Mouse (Mus musculus): Measurements from ENCODE around the gene Actr8. TPM values are rescaled to one million over a fixed set of nuclear protein-coding genes. Genes with fewer than 3 reads are reported as not detected.

Gene Actr8
- 51.0 and 57.4 TPM in 2 replicates for polyA plus RNA-seq (2014; fragmentation: Nextera tagmentation; extraction: Ambion mirVana)

DNA sequence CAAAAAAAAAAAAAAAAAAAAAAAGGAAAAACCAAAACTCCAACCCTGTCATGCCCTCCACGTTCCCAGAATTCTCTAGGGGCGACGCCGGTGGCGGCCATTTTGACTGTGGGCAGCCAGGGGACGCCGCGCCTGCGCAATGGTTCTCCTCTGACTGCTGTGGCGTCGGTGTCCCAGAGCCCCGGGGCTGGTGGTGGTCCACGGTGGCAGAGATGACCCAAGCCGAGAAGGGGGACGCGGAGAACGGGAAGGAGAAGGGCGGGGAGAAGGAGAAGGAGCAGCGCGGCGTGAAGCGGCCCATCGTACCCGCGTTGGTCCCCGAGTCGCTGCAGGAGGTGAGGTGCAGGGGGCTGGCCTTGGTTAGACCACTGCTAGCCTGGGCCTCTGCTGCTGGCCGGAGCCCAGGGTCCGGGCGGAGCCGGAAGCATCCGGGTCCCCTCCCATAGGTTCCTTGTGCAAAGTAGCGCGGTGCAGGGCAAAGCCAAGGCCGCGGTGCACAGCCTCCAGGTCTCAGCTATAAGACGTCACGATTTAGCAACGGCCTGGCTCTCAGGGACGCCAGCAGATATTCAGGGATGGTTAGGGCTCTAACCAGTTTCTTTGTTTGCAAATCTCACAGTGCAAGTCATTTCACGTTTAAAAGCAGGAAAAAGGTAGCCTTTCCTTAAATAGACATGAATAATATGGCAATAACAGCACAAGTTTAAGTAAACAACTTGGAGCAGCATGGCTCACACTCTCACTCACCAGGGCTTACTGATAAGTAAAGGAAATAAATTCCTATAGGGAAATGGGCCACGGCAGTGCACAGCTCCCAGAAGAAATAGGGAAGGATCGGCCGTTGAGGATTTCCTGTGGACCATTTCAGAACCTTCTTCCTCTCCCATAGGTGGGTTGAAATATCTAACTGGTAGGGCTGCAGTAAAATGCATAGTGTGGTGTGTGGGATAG is at the start of gene Actr8:
Gene Actr8, plus strand, starts transcription at position 84 of the 951 bp plus-strand sequence.
- 0 out of 2 replicates have a peak, but pooled peaks cover 6% of the 10 kb centered on the region for H3K9me3 ChIP-seq (ENCODE audit: control insufficient read depth, low read length)
- H3K27me3 ChIP-seq (replicated peaks; ENCODE audit: control insufficient read depth, insufficient read depth, low read length): no peaks in the 10 kb centered on the region
- under 1% methylated on average over 44 of the region's 44 CpGs for WGBS
- H3K4me3 ChIP-seq (ENCODE audit: low read depth, low read length): peak within 1 kb of the TSS; percentile 67
- DNase-seq (ENCODE audit: low spot score) (peak; percentile 96), ATAC-seq (replicated peaks; ENCODE audit: low FRiP score, low TSS enrichment, low read depth) (peak; percentile 99)
- peaks cover 61% of the 10 kb centered on the region for H3K36me3 ChIP-seq (ENCODE audit: control insufficient read depth, insufficient read depth, low read length)
- peak within 1 kb of the TSS; percentile 93 for H3K4me2 ChIP-seq (ENCODE audit: low read length)
- H3K9ac ChIP-seq (ENCODE audit: low read length): peak within 1 kb of the TSS; percentile 89
- H3K27ac ChIP-seq (ENCODE audit: low read depth): peak within 1 kb of the TSS; percentile 91
- peaks cover 9% of the 10 kb centered on the region for H3K4me1 ChIP-seq (replicated peaks; ENCODE audit: control insufficient read depth, insufficient read depth, low read length)

- Histone ChIP-seq H3K4me2 (ENCODE audit: low read length) (no peak overlapping the region), H3K4me1 (replicated peaks; ENCODE audit: control insufficient read depth, insufficient read depth, low read length) (no peaks in the 10 kb centered on the region), H3K27me3 (replicated peaks; ENCODE audit: control insufficient read depth, insufficient read depth, low read length) (no peaks in the 10 kb centered on the region), H3K27ac (ENCODE audit: low read depth) (no peak overlapping the region), H3K4me3 (ENCODE audit: low read depth, low read length) (no peak overlapping the region), H3K36me3 (ENCODE audit: control insufficient read depth, insufficient read depth, low read length) (no peaks in the 10 kb centered on the region), H3K9me3 (ENCODE audit: control insufficient read depth, low read length) (no peaks in the 10 kb centered on the region), H3K9ac (ENCODE audit: low read length) (no peak overlapping the region)
- WGBS: 78% methylated on average over 4 of the region's 4 CpGs
- ATAC-seq (replicated peaks; ENCODE audit: low FRiP score, low TSS enrichment, low read depth) (no peak), DNase-seq (ENCODE audit: low spot score) (no peak)
Observed at GRCm38 (mm10) chr14:29928966-29929365, 49.2 kb upstream of the Actr8 start.

DNA sequence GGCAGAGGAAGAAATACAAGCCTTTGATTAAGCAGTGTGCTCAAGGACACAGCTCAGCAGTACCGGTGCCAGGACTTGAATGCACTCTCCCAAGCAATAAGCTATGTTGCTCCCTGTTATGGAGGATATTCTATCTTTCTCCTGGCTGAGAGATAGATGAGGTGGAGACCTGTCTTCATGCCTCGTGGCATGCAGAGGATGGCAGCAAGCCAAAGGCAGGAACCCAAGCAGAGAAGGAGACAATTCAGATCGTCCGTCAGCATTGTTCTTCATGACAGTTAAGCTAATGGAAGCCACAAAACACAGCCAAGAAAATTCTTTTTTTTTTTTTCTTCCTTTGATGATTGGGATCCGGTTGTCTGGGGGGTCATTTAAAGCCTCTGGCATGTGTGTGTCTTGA is 42.6 kb upstream of the Actr8 start:
- Histone ChIP-seq H3K9me3 (ENCODE audit: control insufficient read depth, low read length) (no peaks in the 10 kb centered on the region), H3K27me3 (replicated peaks; ENCODE audit: control insufficient read depth, insufficient read depth, low read length) (0 out of 2 replicates have a peak, but pooled peaks cover 6% of the 10 kb centered on the region), H3K27ac (ENCODE audit: low read depth) (no peak overlapping the region), H3K36me3 (ENCODE audit: control insufficient read depth, insufficient read depth, low read length) (no peaks in the 10 kb centered on the region), H3K4me3 (ENCODE audit: low read depth, low read length) (no peak overlapping the region), H3K4me1 (replicated peaks; ENCODE audit: control insufficient read depth, insufficient read depth, low read length) (no peaks in the 10 kb centered on the region), H3K9ac (ENCODE audit: low read length) (no peak overlapping the region), H3K4me2 (ENCODE audit: low read length) (no peak overlapping the region)
- DNase-seq (ENCODE audit: low spot score) (no peak), ATAC-seq (replicated peaks; ENCODE audit: low FRiP score, low TSS enrichment, low read depth) (no peak)
- WGBS: 73% methylated on average over 5 of the region's 5 CpGs

DNA sequence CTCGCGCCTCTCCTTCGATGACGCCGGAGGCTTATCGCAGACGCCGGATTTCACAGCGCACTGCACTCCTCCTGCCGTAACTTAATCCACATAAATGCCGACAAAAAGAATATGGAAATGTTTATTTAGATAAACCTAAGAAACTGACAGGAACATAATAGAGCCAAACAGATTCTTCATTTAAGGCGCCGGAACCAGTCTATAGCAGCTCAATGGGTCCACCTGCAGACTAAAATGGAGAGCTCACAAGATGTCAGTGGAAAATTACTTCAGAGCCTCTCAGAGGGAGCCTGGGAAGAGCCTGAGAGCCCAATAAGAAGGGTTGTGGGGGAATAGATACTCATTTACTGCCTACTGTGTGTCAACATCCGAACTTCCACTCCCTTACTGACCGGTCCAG is 40.7 kb upstream of the Actr8 start:
- ATAC-seq (replicated peaks; ENCODE audit: low FRiP score, low TSS enrichment, low read depth): no peak
- Histone ChIP-seq H3K27ac (ENCODE audit: low read depth) (no peak overlapping the region), H3K4me3 (ENCODE audit: low read depth, low read length) (no peak overlapping the region), H3K27me3 (replicated peaks; ENCODE audit: control insufficient read depth, insufficient read depth, low read length) (peaks cover 8% of the 10 kb centered on the region; the same call in 1 of the 2 replicates), H3K9ac (ENCODE audit: low read length) (no peak overlapping the region), H3K4me1 (replicated peaks; ENCODE audit: control insufficient read depth, insufficient read depth, low read length) (no peaks in the 10 kb centered on the region), H3K9me3 (ENCODE audit: control insufficient read depth, low read length) (no peaks in the 10 kb centered on the region), H3K4me2 (ENCODE audit: low read length) (no peak overlapping the region), H3K36me3 (ENCODE audit: control insufficient read depth, insufficient read depth, low read length) (no peaks in the 10 kb centered on the region)
- WGBS: 88% methylated on average over 15 of the region's 15 CpGs
- no peak for DNase-seq (ENCODE audit: low spot score)

- ATAC-seq (replicated peaks; ENCODE audit: low FRiP score, low TSS enrichment, low read depth): no peak
- Histone ChIP-seq H3K4me3 (ENCODE audit: low read depth, low read length) (no peak overlapping the region), H3K27ac (ENCODE audit: low read depth) (no peak overlapping the region), H3K36me3 (ENCODE audit: control insufficient read depth, insufficient read depth, low read length) (no peaks in the 10 kb centered on the region), H3K27me3 (replicated peaks; ENCODE audit: control insufficient read depth, insufficient read depth, low read length) (peaks cover 9% of the 10 kb centered on the region; the same call in 1 of the 2 replicates), H3K9ac (ENCODE audit: low read length) (no peak overlapping the region), H3K4me2 (ENCODE audit: low read length) (no peak overlapping the region), H3K4me1 (replicated peaks; ENCODE audit: control insufficient read depth, insufficient read depth, low read length) (no peaks in the 10 kb centered on the region), H3K9me3 (ENCODE audit: control insufficient read depth, low read length) (no peaks in the 10 kb centered on the region)
- WGBS: 40% methylated on average over 20 of the region's 20 CpGs
- no peak for DNase-seq (ENCODE audit: low spot score)
Observed at GRCm38 (mm10) chr14:29939600-29940312, 38.4 kb upstream of the Actr8 start.

DNA sequence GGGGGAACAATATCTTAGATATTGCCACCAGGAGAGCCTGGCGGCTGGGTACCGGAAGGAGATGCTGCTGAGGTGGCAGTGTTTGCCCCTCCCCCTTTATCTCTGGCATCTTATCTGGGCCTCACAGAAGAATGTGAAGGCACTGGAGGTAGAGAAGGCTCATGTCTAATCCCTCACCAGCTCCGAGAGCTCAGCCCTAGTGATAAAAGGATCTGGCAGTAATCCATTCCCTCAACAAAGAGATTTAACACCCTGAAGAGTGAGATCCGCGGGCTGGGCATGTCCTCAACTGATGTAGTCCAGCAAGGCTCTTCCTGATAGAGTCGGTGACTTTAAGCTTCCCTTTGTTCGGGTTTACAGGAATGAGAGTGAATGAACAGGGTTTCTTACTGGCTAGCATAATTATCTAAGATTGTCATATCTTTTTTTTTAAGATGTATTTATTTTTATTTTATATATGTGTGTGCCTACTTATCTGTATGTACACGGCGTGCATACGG is 37.8 kb upstream of the Actr8 start:
- H3K9me3 ChIP-seq (ENCODE audit: control insufficient read depth, low read length): no peaks in the 10 kb centered on the region
- WGBS: 15% methylated on average over 10 of the region's 10 CpGs
- DNase-seq (ENCODE audit: low spot score) (no peak), ATAC-seq (replicated peaks; ENCODE audit: low FRiP score, low TSS enrichment, low read depth) (no peak)
- no peak overlapping the region for H3K9ac ChIP-seq (ENCODE audit: low read length)
- no peak overlapping the region for H3K27ac ChIP-seq (ENCODE audit: low read depth)
- H3K4me3 ChIP-seq (ENCODE audit: low read depth, low read length): no peak overlapping the region
- H3K27me3 ChIP-seq (replicated peaks; ENCODE audit: control insufficient read depth, insufficient read depth, low read length): peaks cover 9% of the 10 kb centered on the region; the same call in 1 of the 2 replicates
- H3K4me1 ChIP-seq (replicated peaks; ENCODE audit: control insufficient read depth, insufficient read depth, low read length): no peaks in the 10 kb centered on the region
- no peaks in the 10 kb centered on the region for H3K36me3 ChIP-seq (ENCODE audit: control insufficient read depth, insufficient read depth, low read length)
- H3K4me2 ChIP-seq (ENCODE audit: low read length): no peak overlapping the region

DNA sequence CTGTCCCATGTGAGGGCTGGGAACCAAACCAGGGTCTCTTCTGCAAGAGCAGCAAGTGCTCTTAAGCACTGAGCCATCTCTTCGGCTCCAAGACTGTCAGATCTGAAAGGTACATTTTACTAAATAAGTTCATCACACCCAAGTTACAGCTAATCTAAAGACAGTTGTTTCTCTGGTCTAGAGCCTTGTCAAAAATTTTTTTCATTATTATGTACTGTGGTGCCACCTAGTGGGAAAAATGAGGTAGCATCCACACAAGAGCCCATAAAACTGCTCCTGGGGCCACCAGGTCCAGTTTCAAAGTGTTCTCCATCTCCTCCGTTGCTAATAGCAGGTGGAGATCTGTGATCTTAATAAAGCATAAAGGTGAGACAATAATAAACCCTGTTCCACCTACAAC is 37.3 kb upstream of the Actr8 start:
- WGBS: 21% methylated on average over 2 of the region's 2 CpGs
- ATAC-seq (replicated peaks; ENCODE audit: low FRiP score, low TSS enrichment, low read depth) (no peak), DNase-seq (ENCODE audit: low spot score) (peak; percentile 63)

DNA sequence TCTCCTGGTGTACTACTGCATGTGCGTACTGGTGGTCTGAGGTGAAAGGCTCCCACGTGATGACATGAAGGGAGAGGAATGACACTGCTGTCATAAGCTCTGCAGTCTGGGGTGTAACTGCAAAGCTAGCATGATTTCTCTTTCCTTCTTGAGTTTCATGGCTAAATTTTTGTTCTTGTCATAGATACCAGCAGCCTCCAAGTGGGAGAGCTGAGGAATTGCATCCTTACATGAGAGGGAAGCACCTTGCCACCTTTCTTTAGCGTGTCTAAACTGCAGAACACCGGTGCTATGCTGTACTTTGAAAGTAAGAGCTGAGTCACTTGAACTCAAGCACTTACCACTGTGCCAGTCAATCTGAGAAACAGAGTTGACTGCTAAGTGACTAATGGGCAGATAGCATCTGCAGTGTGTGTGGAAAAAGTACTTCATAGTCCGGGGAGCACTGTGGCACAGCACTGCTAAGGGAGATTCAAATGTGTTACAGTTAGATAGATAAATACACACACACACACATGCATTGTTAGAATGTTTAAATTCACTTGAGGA is 31.3 kb upstream of the Actr8 start:
- H3K9me3 ChIP-seq (ENCODE audit: control insufficient read depth, low read length): no peaks in the 10 kb centered on the region
- H3K4me1 ChIP-seq (replicated peaks; ENCODE audit: control insufficient read depth, insufficient read depth, low read length): no peaks in the 10 kb centered on the region
- H3K27me3 ChIP-seq (replicated peaks; ENCODE audit: control insufficient read depth, insufficient read depth, low read length): peaks cover 3% of the 10 kb centered on the region; the same call in 1 of the 2 replicates
- no peak overlapping the region for H3K4me3 ChIP-seq (ENCODE audit: low read depth, low read length)
- H3K36me3 ChIP-seq (ENCODE audit: control insufficient read depth, insufficient read depth, low read length): no peaks in the 10 kb centered on the region
- DNase-seq (ENCODE audit: low spot score) (no peak), ATAC-seq (replicated peaks; ENCODE audit: low FRiP score, low TSS enrichment, low read depth) (no peak)
- H3K9ac ChIP-seq (ENCODE audit: low read length): no peak overlapping the region
- WGBS: 71% methylated on average over 5 of the region's 5 CpGs
- H3K27ac ChIP-seq (ENCODE audit: low read depth): no peak overlapping the region
- H3K4me2 ChIP-seq (ENCODE audit: low read length): no peak overlapping the region

More for the DNA sequence above, 37.3 kb upstream of the Actr8 start:
- Histone ChIP-seq H3K36me3 (ENCODE audit: control insufficient read depth, insufficient read depth, low read length) (no peaks in the 10 kb centered on the region), H3K4me3 (ENCODE audit: low read depth, low read length) (no peak overlapping the region), H3K4me1 (replicated peaks; ENCODE audit: control insufficient read depth, insufficient read depth, low read length) (no peaks in the 10 kb centered on the region), H3K9ac (ENCODE audit: low read length) (no peak overlapping the region), H3K4me2 (ENCODE audit: low read length) (no peak overlapping the region), H3K27ac (ENCODE audit: low read depth) (no peak overlapping the region), H3K27me3 (replicated peaks; ENCODE audit: control insufficient read depth, insufficient read depth, low read length) (peaks cover 9% of the 10 kb centered on the region; the same call in 1 of the 2 replicates), H3K9me3 (ENCODE audit: control insufficient read depth, low read length) (no peaks in the 10 kb centered on the region)
